Mouse (Mus musculus): ENCODE results near the gene Gm4969.
"Not testable (repeated sequence)": the region's sequence is repeated elsewhere in the genome, so short reads cannot be mapped to it uniquely, and the experiment has no call there.

The Gm4969 gene

DNA sequence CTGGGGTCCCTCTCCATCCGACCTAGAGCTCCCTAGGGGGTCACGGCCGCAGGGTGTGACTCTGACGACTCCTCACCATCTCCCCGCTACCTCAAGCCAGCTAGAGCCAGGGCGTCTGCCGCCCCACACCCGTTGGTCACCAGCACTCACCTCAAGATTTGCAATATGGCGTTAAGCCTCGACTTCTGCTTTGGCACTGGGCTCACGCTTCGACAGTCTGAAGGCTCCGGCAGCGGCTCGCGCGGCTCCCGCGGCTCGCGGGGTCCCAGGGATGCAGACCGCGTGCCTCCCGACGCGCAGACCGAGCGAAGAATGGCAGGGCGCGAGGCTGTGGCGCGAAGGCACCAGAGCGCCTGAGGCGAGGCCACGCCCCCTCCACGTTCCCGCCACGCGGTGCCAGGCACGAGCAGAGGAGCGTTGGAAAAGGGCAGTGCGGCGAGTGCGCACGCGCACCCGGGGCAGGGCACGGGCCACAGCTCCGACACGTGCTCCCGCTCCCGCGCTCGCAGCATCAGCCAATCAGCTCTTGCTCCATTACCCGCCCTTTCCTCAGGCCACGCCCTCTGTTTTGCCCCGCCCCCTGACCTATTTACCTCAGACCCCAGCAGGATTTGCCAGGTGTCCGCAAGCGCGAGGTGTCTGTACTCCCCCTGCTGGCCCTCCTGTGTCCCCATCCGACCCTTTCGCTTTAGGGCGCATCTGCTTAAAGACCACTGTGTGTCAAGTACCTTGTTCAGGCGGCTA, at the start of gene Gm4969:
TSS of gene Gm4969 (minus strand) at position 341 of the 744 bp plus-strand sequence.
- DNase-seq, result peak; percentile 73 to 82

DNA sequence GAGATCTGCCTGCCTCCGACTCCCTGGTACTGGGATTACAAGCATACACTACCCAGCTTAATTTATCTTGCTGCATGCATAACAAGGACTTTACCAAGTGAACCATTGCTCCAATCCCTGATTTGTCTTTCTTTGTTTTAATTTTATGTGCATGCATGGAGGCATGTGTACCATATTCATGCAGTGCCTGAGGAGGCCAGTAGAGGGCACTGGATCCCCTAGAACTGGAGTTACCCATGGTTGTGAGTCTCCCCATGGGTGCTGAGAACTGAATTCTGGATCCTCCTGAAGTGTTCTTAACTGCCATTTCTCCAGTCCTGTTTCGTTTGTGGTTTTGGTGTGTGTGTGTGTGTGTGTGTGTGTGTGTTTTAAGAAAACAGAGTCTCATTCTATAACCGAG, 48.8 kb upstream of the Gm4969 start:
- DNase-seq, result no peak

DNA sequence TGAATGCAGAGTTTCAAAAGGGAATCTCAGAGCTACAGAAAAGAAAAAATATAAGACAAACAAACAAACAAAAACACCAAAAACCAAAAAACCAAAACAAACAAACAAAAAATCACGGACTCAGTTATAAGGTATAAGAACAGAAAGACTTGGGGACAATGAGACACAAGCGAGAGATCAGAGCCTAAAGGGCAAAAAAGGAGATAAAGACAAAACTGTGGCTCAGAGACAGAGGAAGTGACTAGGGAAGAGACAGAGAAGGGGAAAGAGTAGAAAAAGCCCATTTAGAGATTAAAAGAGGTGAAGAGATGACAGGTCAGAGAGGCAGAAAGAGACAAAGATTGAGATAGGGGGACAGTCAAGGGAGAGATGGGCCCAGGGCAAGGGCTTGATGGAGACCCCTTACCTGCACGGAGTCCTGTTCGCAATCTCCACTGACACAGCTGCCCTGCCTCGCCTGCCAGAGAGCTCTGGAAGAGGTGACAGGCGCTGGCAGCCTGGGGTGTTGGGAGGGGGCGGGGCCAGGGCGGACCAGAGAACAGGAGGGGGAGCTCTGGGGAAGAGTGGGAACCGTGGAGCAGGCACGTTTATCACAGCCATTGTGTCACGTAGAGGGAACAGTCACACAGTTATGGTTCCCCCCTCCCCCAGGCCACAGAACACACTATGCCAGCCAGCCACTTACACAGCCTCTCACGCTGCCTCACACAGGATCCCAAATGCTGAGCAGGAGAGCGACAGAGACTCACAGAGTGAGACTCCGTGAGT, 47.7 kb upstream of the Gm4969 start, which contains the start of gene Gipr:
TSS of gene Gipr (minus strand) at position 472 of the 768 bp plus-strand sequence.
- DNase-seq, result peak in 1 of 2 experiments; percentile 44

DNA sequence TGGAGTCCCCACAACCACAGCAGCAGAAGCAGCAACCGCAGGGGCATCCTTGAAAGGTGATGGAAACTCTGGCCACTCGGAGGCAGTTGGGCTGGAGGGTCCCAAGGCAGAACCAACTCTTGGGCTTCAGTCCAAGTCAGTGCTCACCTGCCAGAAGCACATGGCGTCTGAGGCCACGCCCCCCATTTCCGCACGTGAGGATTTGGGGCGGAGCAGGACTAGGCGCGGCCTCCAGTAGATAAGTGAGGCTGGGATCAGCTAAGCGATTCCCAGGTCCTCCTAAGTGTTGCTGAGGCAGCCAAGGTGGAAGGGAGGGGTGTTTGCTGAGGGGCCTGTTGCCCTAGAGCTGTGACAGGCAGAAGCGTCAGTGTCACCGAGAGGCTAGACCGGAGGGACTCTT, 46.8 kb upstream of the Gm4969 start:
- DNase-seq, result peak in 1 of 2 experiments; percentile 58

DNA sequence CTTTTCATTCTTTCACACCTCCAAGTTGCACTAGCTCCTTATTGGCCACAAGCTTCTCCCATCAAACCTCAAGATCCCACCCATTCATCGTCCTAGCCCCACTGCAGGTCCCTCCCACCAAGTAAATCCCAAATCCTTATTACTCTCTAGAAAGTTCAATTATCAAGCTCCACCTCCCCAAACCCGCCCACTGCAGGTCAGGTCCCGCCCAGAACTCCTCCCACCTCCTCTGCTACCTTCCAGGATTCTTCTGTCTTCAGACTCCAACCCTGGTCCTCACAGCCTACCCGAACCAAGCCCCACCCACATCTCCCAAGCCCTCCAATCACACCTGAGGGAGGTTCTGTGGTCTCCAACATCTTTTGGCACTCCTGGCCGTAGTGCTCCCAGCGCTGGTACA, 46.0 kb upstream of the Gm4969 start:
- DNase-seq, result peak; percentile 73 to 81

DNA sequence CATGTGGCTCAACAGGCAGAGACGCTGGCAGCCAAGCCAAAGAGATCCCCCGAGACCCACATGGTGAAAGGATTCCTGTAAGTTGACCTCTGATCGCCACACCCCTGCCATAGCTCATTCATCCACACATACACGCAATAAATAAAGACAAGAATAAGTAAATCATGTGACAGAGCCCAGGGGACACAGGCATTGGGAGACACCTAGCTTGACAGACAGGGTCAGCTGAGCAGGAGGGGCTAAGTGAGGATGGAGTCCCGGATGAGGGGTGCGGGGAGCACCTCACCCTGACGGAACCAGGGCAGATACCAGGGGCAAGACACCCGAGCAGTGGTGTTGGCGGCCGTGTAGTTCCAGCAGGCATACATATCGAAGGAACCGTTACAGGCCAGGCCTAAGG, 45.6 kb upstream of the Gm4969 start:
- no peak for DNase-seq

DNA sequence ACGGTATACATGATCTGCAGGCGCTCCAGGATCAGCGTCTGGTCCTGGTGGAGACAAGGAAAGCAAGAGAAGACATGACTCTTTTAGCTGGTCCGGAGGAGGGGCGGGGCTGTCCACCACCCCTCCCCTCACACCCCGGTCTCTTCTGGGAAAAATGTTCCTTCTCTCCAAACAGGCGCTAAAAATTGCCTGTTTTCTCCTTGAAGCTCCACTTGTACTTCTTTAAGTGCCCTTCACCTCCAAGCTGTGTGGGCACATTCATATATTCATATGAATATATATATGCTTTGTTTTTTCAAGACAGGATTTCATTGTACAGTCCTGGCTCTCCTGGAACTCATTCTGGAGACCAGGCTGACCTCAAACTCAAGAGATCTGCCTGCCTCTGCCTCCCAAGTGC, 44.8 kb upstream of the Gm4969 start:
- no peak for DNase-seq

DNA sequence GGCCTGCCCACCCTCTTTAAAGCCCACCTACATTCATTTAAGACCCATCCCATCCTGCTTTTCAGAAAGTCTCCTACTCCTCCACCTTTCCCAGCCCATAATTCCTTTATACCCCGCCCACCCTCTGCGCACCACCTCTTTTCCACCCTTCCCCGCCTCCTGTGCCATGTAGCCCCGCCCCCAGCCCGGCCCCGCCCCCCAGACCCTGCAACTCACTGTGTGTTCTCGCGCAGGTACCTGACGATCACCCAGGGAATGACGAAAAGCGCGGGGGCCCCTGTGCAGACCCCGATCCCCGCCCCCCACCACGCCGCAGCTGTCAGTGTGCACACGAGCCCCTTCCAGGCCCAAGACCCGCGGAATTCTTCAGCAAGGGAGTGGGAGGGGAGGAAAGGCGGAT, 41.9 kb upstream of the Gm4969 start:
- peak; percentile 66 to 76 for DNase-seq

DNA sequence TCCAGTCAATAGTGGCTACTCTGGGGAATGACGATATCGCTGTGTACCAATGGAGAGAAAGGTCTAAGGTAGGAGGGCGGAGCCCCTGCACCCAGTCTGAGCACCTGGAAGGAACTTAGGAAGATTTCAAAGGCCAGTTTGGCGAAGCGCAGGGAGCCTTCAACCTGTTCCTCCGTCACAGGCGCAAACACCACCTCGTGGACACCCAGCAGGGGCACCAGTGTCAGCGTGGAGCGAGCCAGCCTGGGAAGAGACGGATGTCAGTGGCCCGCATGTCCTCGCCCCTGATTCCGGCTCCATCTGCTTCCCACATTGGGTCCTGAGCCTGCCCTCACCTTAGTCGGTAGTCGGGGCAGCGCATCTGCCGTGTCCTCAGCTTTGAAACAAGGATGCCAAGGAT, 41.2 kb upstream of the Gm4969 start:
- no peak for DNase-seq

DNA sequence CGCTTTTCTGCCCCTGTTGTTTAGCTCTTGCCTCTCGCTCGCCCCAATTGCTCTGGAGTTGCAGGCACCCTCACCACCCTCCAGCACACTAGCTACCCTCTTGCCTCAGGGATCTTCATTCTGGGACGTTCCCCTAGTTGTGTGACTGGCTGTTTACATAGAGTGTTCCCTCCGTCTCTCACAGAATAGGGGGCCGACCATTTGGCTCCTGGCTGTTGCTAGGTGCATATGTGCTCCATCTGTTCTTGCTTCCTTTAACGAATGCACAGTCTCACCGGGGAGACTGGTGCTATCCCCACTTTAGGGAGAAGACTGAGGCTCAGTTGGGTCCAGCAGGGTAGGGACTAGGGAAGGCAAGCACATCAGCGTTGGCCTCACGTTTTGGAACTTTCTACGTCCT, 40.4 kb upstream of the Gm4969 start:
- DNase-seq, result no peak

DNA sequence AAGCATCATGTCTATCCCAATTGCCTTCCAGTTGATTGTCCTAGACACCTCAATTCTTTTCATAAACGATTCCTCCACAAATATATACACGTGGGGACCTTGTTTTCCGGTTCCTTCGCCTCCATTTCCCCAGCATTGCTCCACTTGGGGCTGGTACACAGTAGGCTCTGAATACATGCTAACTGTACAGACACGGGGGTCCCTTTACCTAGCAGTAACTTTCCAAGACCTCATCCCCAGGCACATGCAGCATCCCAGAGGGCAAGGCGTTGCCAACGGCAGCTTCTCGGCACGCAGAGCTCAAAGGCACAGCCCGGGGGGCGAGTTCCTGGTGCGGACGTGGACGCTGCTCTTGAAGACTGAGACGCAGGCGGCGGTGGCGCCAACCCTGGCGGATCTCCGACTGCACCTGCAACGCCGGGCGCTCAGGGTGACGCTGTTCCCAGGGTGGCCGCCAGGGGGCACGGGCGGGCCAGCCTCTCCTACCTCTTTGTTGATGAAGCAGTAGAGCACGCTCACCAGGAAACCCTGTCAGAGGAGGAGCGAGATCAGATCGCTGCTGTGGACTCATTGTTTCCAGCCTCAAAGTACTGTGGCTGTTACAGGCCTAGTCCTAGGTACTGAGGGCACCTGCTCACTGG, 39.1 kb upstream of the Gm4969 start:
- peak; percentile 95 for DNase-seq

DNA sequence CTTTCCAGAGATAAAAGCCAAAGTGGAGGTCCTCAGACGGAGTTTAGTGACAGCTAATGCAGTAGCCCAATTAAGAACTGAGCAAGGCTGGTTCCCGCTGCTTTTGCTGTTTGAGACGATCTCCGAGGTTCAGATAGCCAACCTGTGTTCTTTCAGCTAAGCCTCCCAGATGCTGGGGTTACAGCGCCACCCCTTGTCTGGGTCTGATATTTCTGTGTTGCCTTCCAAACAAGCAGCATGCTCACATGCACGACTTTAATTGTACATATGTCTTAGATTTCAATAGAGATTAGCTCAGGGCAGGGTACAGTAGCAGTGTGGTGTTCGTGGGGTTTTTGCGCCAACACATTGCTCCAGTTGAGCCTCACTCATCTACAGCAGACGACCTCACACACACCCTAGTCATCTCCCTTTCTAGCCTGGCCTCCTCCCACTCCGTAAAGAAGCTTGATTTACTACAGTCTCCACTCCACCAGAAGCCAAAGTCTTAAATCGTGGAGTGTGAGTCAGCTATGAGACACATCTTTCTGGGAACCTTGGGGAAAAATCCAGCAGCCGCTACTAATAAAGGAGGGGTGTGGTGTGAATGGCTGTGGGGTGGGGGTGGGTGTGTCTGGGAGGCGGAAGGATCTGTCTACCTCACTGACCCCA, 37.8 kb upstream of the Gm4969 start:
- DNase-seq, result peak; percentile 57 to 71

DNA sequence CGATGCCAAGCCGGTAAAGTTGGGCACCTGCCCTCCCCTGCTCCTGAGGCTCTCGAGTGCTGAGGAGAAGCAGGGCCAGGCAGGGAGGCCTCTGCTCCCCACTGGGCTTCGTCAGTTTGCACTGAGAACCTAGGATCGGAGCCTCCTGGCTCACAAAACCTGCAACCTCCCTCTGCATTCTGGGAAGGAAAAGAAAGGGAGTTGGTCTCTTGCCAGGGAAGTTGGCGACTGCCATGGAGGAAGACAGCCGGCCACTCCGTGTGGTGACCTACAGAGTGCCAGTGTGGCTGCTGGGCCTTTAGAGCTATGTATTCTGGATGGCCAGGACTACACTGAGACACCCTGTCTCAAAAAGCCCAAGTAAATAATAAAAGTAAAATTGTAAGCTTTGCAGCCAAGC, 36.6 kb upstream of the Gm4969 start:
- DNase-seq, result no peak

DNA sequence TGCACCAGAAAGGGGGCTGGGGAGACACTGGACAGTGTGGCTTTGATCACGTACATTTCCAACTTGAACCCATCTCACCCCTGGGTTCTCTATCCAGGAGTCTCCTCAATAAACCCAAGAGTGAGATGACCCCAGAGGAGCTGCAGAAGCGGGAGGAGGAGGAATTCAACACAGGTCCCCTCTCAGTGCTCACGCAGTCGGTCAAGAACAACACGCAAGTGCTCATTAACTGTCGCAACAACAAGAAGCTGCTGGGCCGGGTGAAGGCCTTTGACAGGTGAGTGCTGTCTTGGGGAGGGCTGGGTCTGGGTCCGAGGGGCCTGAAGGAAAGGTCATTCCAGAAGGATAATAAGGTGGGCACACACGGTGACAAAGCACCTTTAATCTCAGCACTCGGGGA, 33.0 kb upstream of the Gm4969 start:
- DNase-seq, result not testable (repeated sequence)

DNA sequence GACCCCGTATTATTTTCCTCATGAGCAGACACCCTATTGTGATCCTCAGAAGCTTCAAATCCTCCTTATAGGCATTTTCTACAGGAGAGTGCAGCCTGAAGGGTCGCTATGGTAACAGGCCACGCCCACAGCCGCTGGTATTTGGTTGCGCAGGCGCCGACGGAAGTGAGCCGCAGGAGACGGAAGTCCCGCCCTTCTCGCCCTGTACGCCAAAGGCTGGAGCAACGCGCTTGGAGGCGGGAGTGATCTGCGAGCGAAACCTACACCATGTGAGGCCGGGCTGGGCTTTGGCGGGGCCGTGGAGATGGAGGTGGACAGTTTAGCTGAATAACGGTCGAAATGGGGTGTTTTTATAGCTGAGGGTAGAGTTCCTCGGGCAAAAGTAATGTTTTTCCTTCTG, 31.5 kb upstream of the Gm4969 start, which contains the start of gene Snrpd2:
TSS of gene Snrpd2 (plus strand) at position 97 of the 400 bp plus-strand sequence.
- peak; percentile 99 to 100 for DNase-seq

DNA sequence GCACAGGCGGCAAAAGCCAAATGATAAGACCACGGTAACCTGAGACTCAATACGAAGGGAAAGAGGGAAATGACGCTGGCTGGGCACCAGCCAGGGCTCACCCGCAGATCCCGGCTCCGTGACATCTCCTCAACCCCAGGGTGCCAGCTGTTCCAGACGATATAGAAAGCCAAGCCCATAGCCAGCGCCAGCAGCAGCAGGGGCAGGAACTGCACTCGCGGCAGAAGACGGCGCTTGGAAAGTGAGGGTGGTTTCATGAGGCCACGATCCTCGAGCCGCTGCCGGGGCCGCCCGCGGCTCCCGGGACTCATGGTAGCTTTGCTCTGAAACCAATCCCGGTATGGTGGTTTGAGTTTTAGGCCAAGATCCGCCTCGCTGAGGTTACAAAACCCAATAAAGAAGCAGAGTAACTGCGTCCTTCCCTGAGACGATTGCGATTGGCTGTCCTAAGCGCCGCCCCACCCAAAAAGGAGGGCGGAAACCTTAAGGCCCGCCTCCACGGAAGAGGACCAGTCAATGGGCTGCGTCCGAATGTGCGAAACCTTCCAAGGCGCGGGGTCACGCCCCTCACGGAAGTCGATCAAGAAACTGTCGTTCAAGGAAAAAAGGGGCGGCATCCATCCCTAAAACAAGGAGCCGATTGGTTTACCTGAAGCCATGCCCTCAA, 30.8 kb upstream of the Gm4969 start, which contains the start of gene Qpctl:
TSS of gene Qpctl (minus strand) at position 417 of the 667 bp plus-strand sequence.
- peak; percentile 98 to 99 for DNase-seq

DNA sequence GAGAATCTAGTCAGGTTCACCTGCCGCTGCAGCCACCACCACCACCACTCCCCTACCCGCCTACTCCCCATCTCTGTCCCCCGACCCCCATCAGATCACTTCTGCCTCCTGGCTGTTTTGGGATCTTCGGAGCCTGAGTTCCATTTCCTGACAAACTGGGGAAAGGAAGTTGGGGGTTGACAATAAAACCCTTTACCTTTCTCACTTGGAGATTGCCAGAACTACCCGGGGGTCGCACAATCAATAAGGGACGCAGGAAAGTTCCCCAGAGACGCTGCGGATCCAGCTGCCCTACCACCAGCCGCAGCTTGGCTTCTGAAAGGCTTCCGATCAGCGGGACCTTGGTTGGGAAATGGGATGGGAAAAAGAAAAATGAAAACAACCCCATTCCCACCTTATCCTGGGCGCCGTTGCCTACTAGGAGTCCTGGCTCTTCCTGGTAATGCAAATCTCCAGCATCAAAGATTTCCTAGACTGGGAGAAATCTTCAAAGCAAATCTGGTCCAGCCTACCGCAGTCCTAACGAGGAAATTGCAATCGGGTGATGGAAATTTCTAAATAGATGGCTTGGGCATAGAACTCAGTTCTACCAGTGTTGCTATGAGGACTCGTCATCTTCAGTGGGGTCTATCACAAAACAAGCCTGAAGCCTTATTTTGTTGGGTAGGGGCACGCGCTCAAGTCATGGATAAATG, 30.2 kb upstream of the Gm4969 start:
- DNase-seq, result no peak

DNA sequence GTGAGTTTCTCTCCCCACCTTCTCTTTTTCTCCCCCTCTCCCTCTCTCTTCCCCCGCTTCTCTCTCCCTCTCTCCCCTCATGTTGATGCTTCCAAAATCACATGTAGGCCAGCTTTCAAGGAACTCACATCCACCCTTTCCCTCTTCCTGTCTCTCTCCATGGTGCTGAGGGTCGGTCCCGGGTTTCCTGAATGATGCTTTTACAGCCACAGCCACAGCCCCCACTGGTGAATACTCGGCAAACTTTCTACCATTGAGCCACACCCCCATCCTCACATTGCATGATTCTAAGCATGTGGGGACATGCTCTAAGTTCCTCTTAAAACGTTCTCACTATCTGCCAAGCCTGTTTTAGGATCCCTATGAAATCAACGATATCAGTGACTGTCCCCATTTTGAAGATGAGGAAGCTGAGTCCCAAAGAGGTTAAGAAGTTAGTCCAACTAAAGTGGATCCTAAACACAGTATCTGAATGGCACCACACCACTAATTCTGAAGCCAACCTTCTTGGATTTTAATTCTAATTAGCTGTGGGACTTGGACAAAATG, 29.4 kb upstream of the Gm4969 start:
- DNase-seq, result peak; percentile 52 to 61

DNA sequence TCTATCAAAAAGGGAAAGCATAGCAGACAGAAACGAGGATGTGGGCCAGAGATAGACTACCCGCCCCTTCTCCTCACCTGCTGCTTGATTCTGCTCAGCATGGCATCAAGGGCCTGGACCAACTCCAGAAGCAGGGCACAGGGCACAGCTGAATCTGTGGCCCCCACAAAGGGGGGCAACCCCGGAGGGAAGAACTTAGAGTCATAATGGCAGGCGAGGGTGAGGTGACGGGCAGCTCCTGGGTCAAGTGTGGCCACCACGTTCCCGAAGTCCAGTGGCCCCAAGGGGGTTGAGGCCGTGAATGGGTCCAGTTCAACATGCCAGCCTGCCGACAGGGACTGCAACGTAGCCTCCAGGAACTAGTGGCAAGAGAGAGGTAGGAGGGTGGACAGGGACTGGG, 28.6 kb upstream of the Gm4969 start:
- DNase-seq, result no peak

DNA sequence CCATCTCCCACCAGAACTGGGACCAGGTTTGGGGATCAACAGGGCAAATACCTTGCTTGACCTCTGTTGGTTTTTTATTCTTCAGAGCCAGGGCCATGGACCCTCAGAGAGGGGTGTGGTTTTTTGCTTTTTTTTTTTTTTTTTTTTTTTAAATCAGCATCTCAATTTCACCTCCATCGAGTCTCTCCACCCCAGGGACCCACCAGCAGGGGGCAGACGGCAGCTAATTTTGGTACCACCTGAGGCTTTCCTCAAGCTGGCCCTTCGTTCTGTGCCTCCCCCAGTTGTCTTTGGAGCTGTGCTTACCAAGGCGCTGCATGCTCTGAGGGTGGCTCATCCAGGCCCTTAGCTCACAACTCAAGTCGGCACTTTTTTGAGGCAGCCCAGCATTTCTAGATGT, 19.2 kb upstream of the Gm4969 start:
- peak; percentile 82 to 85 for DNase-seq

DNA sequence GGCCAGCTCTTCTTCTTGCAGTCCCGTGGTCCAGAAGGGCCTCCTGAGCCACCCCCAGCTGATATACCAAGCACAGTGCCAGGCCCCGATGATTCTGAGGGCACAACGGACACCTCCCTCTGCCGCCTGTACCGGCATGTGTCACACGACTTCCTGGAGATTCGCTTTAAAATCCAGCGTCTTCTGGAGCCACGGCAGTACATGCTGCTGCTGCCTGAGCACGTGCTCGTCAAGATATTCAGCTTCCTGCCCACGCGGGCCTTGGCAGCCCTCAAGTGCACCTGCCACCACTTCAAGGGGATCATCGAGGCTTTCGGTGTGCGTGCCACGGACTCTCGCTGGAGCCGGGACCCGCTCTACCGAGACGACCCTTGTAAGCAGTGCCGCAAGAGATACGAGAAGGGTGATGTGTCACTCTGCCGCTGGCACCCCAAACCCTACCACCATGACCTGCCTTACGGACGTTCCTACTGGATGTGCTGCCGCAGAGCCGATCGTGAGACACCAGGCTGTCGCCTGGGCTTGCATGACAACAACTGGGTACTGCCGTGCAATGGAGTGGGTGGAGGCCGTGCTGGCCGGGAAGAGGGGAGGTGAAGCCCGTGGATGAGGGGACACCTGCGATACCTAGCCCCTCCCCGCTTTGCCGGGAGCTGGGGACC, 18.6 kb upstream of the Gm4969 start:
- DNase-seq, result no peak
